Mouse (Mus musculus) gastrocnemius, postnatal 10 days (tissue): Measurements from ENCODE around the gene Defa32. TPM values are rescaled to one million over a fixed set of nuclear protein-coding genes. Genes with fewer than 3 reads are reported as not detected.
"Not testable (repeated sequence)": the region's sequence is repeated elsewhere in the genome, so short reads cannot be mapped to it uniquely, and the experiment has no call there.

Experiments
- DNase-seq: peaks from one replicate; pipeline ENCODE4 v3.0.0; 2021; ENCODE audit warnings: mixed read lengths
- long read RNA-seq, 2 experiments: library from polyadenylated mRNA; stranded (forward); transcript quantifications; one replicate each; pipeline ENCODE4 v2.0.0; 2021
- total RNA-seq, 2 experiments: library from RNA; stranded (reverse); gene quantifications; 2 replicates each; pipeline ENCODE4 v1.2.3; 2021

The Defa32 gene
- total RNA-seq: not detected
- long read RNA-seq, experiment 1: 0 reads
- long read RNA-seq, experiment 2: 0 reads

GRCm38 (mm10) chr8:21528732-21529131, at the start of gene Defa32:
Gene Defa32, plus strand, starts transcription at chr8:21529032.
- DNase-seq: not testable (repeated sequence)

GRCm38 (mm10) chr8:21508958-21509357, 19.9 kb upstream of the Defa32 start, which contains the start of gene Defa20:
Gene Defa20, plus strand, starts transcription at chr8:21509258.
- DNase-seq: not testable (repeated sequence)

- DNase-seq: not testable (repeated sequence)
Measured at GRCm38 (mm10) chr8:21565086-21565485, 36.3 kb downstream of the Defa32 start, which contains the start of gene Defa37. Gene Defa37, plus strand, starts transcription at chr8:21565386.

Other genes starting within 250 kb of the Defa32 start
- not detected for gene Defa27, start 213.5 kb upstream of the Defa32 start, total RNA-seq
- gene Defa29, start 202.0 kb upstream of the Defa32 start, total RNA-seq: not detected
- gene Defa2, start 150.5 kb upstream of the Defa32 start, total RNA-seq: not detected
- not detected for gene Defa33, start 137.2 kb upstream of the Defa32 start, total RNA-seq
- not detected for gene Defa36, start 101.6 kb upstream of the Defa32 start, total RNA-seq
- not detected for gene Gm7849, start 72.5 kb upstream of the Defa32 start, total RNA-seq
- not detected for gene Defa20, start 19.8 kb upstream of the Defa32 start, total RNA-seq
- not detected for gene Defa37, start 36.4 kb downstream of the Defa32 start, total RNA-seq
- not detected for gene Defa28, start 54.0 kb downstream of the Defa32 start, total RNA-seq
- not detected for gene Gm7861, start 65.5 kb downstream of the Defa32 start, total RNA-seq
- not detected for gene Defa26, start 89.2 kb downstream of the Defa32 start, total RNA-seq
- not detected for gene Defa17, start 126.7 kb downstream of the Defa32 start, total RNA-seq
- not detected for gene Defa34, start 136.8 kb downstream of the Defa32 start, total RNA-seq
- not detected for gene AY761184, start 174.6 kb downstream of the Defa32 start, total RNA-seq
- not detected for gene Defa24, start 205.5 kb downstream of the Defa32 start, total RNA-seq